Mouse (Mus musculus): Measurements from ENCODE around the gene Calcrl. TPM values are rescaled to one million over a fixed set of nuclear protein-coding genes. Genes with fewer than 3 reads are reported as not detected.
A peak's percentile ranks its signal among the peaks of the same experiment; 100 is the strongest.
"Not testable (repeated sequence)": the region's sequence is repeated elsewhere in the genome, so short reads cannot be mapped to it uniquely, and the experiment has no call there.

Gene Calcrl
- total RNA-seq, 2 experiments from 2014 or later = 9.2 to 21.5 TPM

GRCm38 (mm10) chr2:84396557-84396956, 28.7 kb downstream of the Calcrl start:
- ATAC-seq (replicated peaks; ENCODE audit: low FRiP score, poor library complexity, severe bottlenecking) = no peak

- no peak for ATAC-seq (replicated peaks; ENCODE audit: low FRiP score, poor library complexity, severe bottlenecking)
Observed at GRCm38 (mm10) chr2:84393236-84393635, 32.0 kb downstream of the Calcrl start.

- ATAC-seq (replicated peaks; ENCODE audit: low FRiP score, poor library complexity, severe bottlenecking) = no peak
Observed at GRCm38 (mm10) chr2:84389075-84389474, 36.1 kb downstream of the Calcrl start.

GRCm38 (mm10) chr2:84388537-84388936, 36.7 kb downstream of the Calcrl start:
- not testable (repeated sequence) for ATAC-seq (replicated peaks; ENCODE audit: low FRiP score, poor library complexity, severe bottlenecking)

GRCm38 (mm10) chr2:84388023-84388416, 37.2 kb downstream of the Calcrl start:
- no peak for ATAC-seq (replicated peaks; ENCODE audit: low FRiP score, poor library complexity, severe bottlenecking)

GRCm38 (mm10) chr2:84387394-84388022, 37.7 kb downstream of the Calcrl start:
- no peak for ATAC-seq (replicated peaks; ENCODE audit: low FRiP score, poor library complexity, severe bottlenecking)

GRCm38 (mm10) chr2:84386563-84387393, 38.4 kb downstream of the Calcrl start:
- ATAC-seq (replicated peaks; ENCODE audit: low FRiP score, poor library complexity, severe bottlenecking) = no peak

- ATAC-seq (replicated peaks; ENCODE audit: low FRiP score, poor library complexity, severe bottlenecking) = no peak
Observed at GRCm38 (mm10) chr2:84384911-84385693, 40.1 kb downstream of the Calcrl start.

GRCm38 (mm10) chr2:84383828-84384227, 41.4 kb downstream of the Calcrl start:
- ATAC-seq (replicated peaks; ENCODE audit: low FRiP score, poor library complexity, severe bottlenecking) = no peak

- no peak for ATAC-seq (replicated peaks; ENCODE audit: low FRiP score, poor library complexity, severe bottlenecking)
Observed at GRCm38 (mm10) chr2:84382556-84382955, 42.7 kb downstream of the Calcrl start.

- no peak for ATAC-seq (replicated peaks; ENCODE audit: low FRiP score, poor library complexity, severe bottlenecking)
Observed at GRCm38 (mm10) chr2:84381997-84382396, 43.2 kb downstream of the Calcrl start.

- ATAC-seq (replicated peaks; ENCODE audit: low FRiP score, poor library complexity, severe bottlenecking) = no peak
Observed at GRCm38 (mm10) chr2:84380816-84381215, 44.4 kb downstream of the Calcrl start.

- no peak for ATAC-seq (replicated peaks; ENCODE audit: low FRiP score, poor library complexity, severe bottlenecking)
Observed at GRCm38 (mm10) chr2:84378678-84379077, 46.5 kb downstream of the Calcrl start.

- ATAC-seq (replicated peaks; ENCODE audit: low FRiP score, poor library complexity, severe bottlenecking) = no peak
Observed at GRCm38 (mm10) chr2:84369256-84369655, 56.0 kb downstream of the Calcrl start.

- ATAC-seq (replicated peaks; ENCODE audit: low FRiP score, poor library complexity, severe bottlenecking) = no peak
Observed at GRCm38 (mm10) chr2:84366742-84367141, 58.5 kb downstream of the Calcrl start.

GRCm38 (mm10) chr2:84365266-84365665, 59.9 kb downstream of the Calcrl start:
- no peak for ATAC-seq (replicated peaks; ENCODE audit: low FRiP score, poor library complexity, severe bottlenecking)

- peak; percentile 57; the same call in 1 of the 2 replicates for ATAC-seq (replicated peaks; ENCODE audit: low FRiP score, poor library complexity, severe bottlenecking)
Observed at GRCm38 (mm10) chr2:84362779-84363719, 62.2 kb downstream of the Calcrl start.

- ATAC-seq (replicated peaks; ENCODE audit: low FRiP score, poor library complexity, severe bottlenecking) = no peak
Observed at GRCm38 (mm10) chr2:84358690-84359343, 66.4 kb downstream of the Calcrl start.

GRCm38 (mm10) chr2:84355281-84355680, 69.9 kb downstream of the Calcrl start:
- ATAC-seq (replicated peaks; ENCODE audit: low FRiP score, poor library complexity, severe bottlenecking) = no peak

All from erythroid progenitor cell, adult 5-6 weeks (primary cell).